Mouse (Mus musculus) heart, embryonic 14.5 days (tissue): ENCODE data around the gene Agap3. TPM values are rescaled to one million over a fixed set of nuclear protein-coding genes. Genes with fewer than 3 reads are reported as not detected.

Source experiments
- ATAC-seq: fragments of 200-750 bp; cut with Nextera tagmentation; 2 replicates; pipeline ENCODE4 v1.8.0; 2017; ENCODE audit warnings: low read depth, moderate TSS enrichment; ENCODE audit not compliant: insufficient number of reproducible peaks, insufficient read depth, low FRiP score
- H3K27ac ChIP-seq, 2 experiments: fragments of 200-500 bp in 1 of 2; fragments of 300-500 bp in 1 of 2; sonication (generic) in 1 of 2; replicated peaks in 1 of 2; 2 replicates each; pipeline ENCODE4 v1.5.1; 2012 to 2014; ENCODE audit warnings: low read depth in 2 of 2, low read length in 2 of 2, control low read depth in 1 of 2, mild to moderate bottlenecking in 1 of 2, mixed read lengths in 1 of 2; ENCODE audit not compliant: control insufficient read depth in 1 of 2, insufficient read depth in 1 of 2
- H3K27me3 ChIP-seq: fragments of 300-500 bp; sonication (generic); 2 replicates; pipeline ENCODE4 v1.6.1; 2014; ENCODE audit warnings: mild to moderate bottlenecking, low read length, control low read depth; ENCODE audit not compliant: control insufficient read depth, insufficient read depth
- H3K36me3 ChIP-seq: fragments of 300-500 bp; sonication (generic); 2 replicates; pipeline ENCODE4 v1.6.1; 2014; ENCODE audit warnings: mild to moderate bottlenecking, control low read depth, low read length, mixed read lengths; ENCODE audit not compliant: control insufficient read depth, insufficient read depth
- H3K4me1 ChIP-seq, 2 experiments: fragments of 200-500 bp in 1 of 2; fragments of 300-500 bp in 1 of 2; sonication (generic) in 1 of 2; 2 replicates each; pipeline ENCODE4 v1.6.1; 2012 to 2014; ENCODE audit warnings: low read length in 2 of 2, control low read depth in 1 of 2, mixed read lengths in 1 of 2; ENCODE audit not compliant: control insufficient read depth in 2 of 2, insufficient read depth in 2 of 2
- H3K4me2 ChIP-seq: fragments of 300-500 bp; sonication (generic); 2 replicates; pipeline ENCODE4 v1.6.1; 2014; ENCODE audit warnings: mild to moderate bottlenecking, low read length
- H3K4me3 ChIP-seq, 2 experiments: fragments of 200-500 bp in 1 of 2; fragments of 300-500 bp in 1 of 2; sonication (generic) in 1 of 2; 2 replicates each; pipeline ENCODE4 v1.5.1; 2012 to 2014; ENCODE audit warnings: low read length in 2 of 2, mild to moderate bottlenecking in 2 of 2, control low read depth in 1 of 2, low read depth in 1 of 2, moderate library complexity in 1 of 2; ENCODE audit not compliant: control insufficient read depth in 1 of 2, insufficient read depth in 1 of 2
- H3K9ac ChIP-seq: fragments of 300-500 bp; sonication (generic); 2 replicates; pipeline ENCODE4 v1.6.1; 2014; ENCODE audit warnings: mild to moderate bottlenecking, low read length
- H3K9me3 ChIP-seq: fragments of 300-500 bp; sonication (generic); 2 replicates; pipeline ENCODE4 v1.6.1; 2016; ENCODE audit warnings: low read length, control low read depth; ENCODE audit not compliant: control insufficient read depth
- WGBS: fragments of 180-500 bp; shearing (Covaris S2); extraction: QIAGEN DNeasy Blood & Tissue Kit; methylation state at CpG from one replicate; pipeline ENCODE4 v1.1.7; 2014; 5-methylcytosine and 5-hydroxymethylcytosine counted together
- polyA plus RNA-seq: library from polyadenylated mRNA; unstranded; fragments of >200 nt; fragmentation: Nextera tagmentation; extraction: Ambion mirVana; gene quantifications from 2 replicates; pipeline ENCODE4 v1.2.1, GENCODE M21; 2014

Gene Agap3
- polyA plus RNA-seq, 1 experiment from 2014 or later: 36.7 TPM

DNA sequence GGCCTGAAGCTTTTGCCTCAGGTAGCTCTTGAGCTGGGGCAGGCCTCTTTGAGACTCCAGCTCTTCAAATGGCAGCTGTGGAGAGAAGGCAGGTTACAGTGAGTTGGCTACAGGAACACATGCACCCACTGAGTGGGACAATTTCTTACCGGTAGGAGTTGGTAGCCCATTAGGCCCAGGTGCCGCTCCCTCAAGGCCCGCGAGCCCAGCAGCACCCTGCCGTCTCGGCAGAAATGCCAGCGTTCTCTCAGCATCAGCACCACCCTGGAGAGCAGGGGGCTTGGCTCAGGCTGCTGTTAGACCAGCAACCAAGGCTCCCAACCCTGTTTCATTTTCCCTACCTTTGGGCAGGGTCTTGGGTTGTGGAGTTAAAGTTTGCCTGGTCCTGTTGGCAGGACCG is 10.8 kb upstream of the Agap3 start:
- ATAC-seq: no peak
- Histone ChIP-seq H3K4me1 (peaks cover 9 to 15% of the 10 kb centered on the region in 2 experiments; a peak in 3 of 4 replicates), H3K9ac (no peak overlapping the region), H3K36me3 (peaks cover 81% of the 10 kb centered on the region), H3K9me3 (no peaks in the 10 kb centered on the region), H3K27ac (no peak overlapping the region), H3K27me3 (no peaks in the 10 kb centered on the region), H3K4me2 (no peak overlapping the region), H3K4me3 (no peak overlapping the region)
- 92% methylated on average over 8 of the region's 8 CpGs for WGBS

DNA sequence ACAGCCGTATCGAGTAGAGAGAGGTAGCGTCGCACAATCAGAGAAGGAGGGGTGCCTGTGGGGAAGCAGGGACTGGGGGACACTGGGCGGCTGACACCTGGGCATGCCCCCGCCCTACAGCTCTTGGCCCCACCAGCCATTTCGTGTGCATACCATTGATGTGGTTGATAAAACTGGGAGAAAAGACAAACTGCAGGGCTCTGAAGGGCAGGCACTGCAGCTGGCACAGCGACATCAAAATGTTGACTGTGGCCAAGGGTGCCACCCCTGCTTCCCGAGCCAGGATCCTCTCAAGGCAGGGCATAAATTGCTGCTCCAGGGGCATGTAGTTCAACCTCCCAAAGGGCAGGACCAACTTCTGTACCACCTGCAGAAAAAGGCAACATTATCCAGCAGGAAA is 9.9 kb upstream of the Agap3 start:
- WGBS: 82% methylated on average over 9 of the region's 9 CpGs
- Histone ChIP-seq H3K27me3 (no peaks in the 10 kb centered on the region), H3K4me3 (no peak overlapping the region), H3K9me3 (no peaks in the 10 kb centered on the region), H3K9ac (no peak overlapping the region), H3K4me2 (no peak overlapping the region), H3K36me3 (peaks cover 72% of the 10 kb centered on the region), H3K27ac (no peak overlapping the region), H3K4me1 (peaks cover 9 to 15% of the 10 kb centered on the region in 2 experiments; a peak in 3 of 4 replicates)
- no peak for ATAC-seq

DNA sequence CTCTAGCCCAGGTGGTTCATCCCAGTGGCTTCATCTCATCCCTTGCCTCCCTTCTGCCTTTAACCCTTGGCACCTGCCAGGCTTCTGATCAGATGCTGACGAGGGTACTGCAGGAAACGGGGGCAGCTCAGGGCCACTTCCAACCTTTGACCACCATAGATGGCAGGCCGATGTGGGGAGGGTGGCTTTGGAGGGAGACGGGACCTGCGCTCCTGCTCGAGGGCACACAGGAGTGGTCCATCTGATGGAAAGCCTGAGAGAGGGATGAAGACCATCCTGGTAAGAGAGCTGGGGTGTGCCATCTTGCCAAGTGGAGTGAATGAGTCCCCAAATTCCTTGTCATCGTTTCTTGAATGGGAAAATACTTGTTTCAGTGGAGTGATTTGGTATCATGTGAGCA is 8.8 kb upstream of the Agap3 start:
- H3K36me3 ChIP-seq: peaks cover 60% of the 10 kb centered on the region
- H3K4me2 ChIP-seq: no peak overlapping the region; the same call in 1 of the 2 replicates
- no peak for ATAC-seq
- no peak overlapping the region for H3K9ac ChIP-seq
- H3K4me3 ChIP-seq: no peak overlapping the region
- H3K4me1 ChIP-seq: peaks cover 13 to 22% of the 10 kb centered on the region in 2 experiments; a peak in 3 of 4 replicates
- no peaks in the 10 kb centered on the region for H3K9me3 ChIP-seq
- H3K27ac ChIP-seq: no peak overlapping the region
- H3K27me3 ChIP-seq: no peaks in the 10 kb centered on the region
- WGBS: 91% methylated on average over 7 of the region's 7 CpGs

DNA sequence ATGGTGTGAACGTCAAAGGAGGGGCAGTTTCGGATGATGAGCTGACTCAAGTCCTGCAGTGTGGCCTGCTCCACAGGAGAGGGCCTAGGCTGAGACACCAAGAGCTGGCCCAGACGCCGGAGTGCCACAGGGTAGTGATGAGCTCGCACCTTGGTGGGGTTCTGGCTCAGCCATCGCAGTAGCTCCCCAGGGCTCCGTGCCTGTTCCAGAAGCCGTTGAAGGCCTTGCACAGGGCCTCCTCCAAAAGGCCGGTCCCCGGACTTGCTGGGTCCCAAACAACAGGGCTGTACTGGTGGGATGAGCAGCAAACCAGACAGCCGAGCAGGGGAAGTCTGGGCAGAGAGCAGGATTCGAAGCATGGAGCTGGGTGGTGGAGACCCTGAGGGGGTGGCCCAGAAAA is 8.1 kb upstream of the Agap3 start:
- Histone ChIP-seq H3K36me3 (peaks cover 53% of the 10 kb centered on the region), H3K9me3 (no peaks in the 10 kb centered on the region), H3K4me3 (peak overlapping the region; percentile 61 to 77), H3K4me1 (peaks cover 13 to 22% of the 10 kb centered on the region in 2 experiments; a peak in 3 of 4 replicates), H3K27ac (peak overlapping the region in 1 of 2 experiments; percentile 14; a peak in 1 of 4 replicates), H3K9ac (peak overlapping the region; percentile 94), H3K4me2 (peak overlapping the region; percentile 79), H3K27me3 (no peaks in the 10 kb centered on the region)
- no peak for ATAC-seq
- WGBS: 74% methylated on average over 12 of the region's 12 CpGs

DNA sequence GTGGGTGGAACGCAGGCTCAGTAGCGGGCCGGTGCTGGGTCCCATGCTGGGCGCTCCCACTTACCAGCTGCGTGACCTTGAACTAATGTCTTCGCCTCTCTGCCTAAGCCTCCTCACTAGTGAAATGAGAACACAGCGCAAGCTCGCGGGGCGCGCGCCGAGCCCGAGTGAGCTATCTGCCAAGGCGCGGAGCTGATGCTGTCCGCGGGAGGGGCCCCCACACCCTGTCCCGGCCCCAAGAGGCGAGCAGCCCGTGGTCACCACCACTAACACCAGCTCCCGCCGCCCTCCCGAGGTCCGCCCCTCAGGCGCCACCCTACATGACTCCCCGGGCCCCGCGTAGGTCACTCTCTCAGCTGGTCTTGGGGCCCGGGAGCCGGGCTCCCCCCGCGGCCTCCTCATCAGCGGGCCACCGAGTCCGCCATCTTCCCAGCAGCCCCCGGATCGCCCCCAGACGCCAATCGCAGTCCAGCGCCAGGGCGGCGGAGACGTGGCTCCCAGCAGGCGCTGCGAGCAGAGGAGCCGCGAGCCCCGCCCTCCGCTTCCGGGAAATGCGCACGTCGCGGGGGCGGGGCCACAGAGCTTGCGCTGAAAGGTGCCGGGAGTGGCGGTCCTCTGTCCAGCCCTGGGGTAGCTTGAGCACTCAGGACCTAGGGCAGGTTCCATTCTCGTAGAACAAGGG is 7.1 kb upstream of the Agap3 start, which contains the start of gene Fastk:
TSS of gene Fastk (minus strand) at position 542 of the 682 bp plus-strand sequence.
- H3K27ac ChIP-seq: peak within 1 kb of the TSS; percentile 75 to 94
- H3K27me3 ChIP-seq: no peaks in the 10 kb centered on the region
- peak; percentile 82 for ATAC-seq
- H3K4me3 ChIP-seq: peak within 1 kb of the TSS; percentile 61 to 77
- under 1% methylated on average over 60 of the region's 60 CpGs for WGBS
- H3K9me3 ChIP-seq: no peaks in the 10 kb centered on the region
- H3K4me2 ChIP-seq: peak within 1 kb of the TSS; percentile 79
- peaks cover 13 to 22% of the 10 kb centered on the region in 2 experiments; a peak in 3 of 4 replicates for H3K4me1 ChIP-seq
- H3K36me3 ChIP-seq: peaks cover 44% of the 10 kb centered on the region
- peak within 1 kb of the TSS; percentile 94 for H3K9ac ChIP-seq

DNA sequence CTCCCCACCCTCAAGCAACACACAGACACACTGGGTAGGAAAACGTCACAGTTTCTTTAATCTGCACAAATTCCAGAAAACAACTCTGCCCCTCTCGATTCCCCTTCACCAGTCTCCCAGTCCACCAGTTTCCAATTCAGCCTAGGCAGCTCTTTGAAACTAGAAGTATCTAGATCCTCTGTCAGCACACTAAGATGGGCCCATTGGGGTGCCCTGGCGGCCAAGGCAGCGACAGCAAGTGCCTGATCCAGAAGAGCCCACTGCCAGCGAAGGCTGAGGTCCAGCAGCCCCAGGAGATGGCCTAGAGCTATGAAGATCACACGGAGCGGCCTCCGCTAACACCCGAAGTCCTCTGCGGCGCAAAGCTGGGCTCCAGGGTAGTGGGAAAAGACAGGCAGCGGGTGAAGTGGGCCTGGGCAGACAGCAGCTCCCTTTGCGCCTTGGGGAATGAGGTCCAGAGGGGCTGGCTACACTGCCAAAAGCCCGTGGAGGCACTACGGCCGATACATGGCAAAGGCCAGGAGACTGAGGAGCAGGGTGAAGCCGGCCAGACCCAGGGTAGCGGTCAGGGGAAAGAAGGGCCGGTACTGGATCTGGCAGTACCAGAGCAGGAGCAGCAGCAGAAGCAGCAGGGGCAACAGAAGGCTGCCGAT is 6.4 kb upstream of the Agap3 start:
- Histone ChIP-seq H3K4me1 (peaks cover 13 to 22% of the 10 kb centered on the region in 2 experiments; a peak in 3 of 4 replicates), H3K36me3 (peaks cover 37% of the 10 kb centered on the region), H3K27me3 (no peaks in the 10 kb centered on the region), H3K9ac (peak overlapping the region; percentile 94), H3K9me3 (no peaks in the 10 kb centered on the region), H3K4me2 (peak overlapping the region; percentile 79), H3K4me3 (peak overlapping the region; percentile 61 to 77), H3K27ac (peak overlapping the region; percentile 68 to 94)
- ATAC-seq: no peak
- WGBS: 58% methylated on average over 20 of the region's 20 CpGs

DNA sequence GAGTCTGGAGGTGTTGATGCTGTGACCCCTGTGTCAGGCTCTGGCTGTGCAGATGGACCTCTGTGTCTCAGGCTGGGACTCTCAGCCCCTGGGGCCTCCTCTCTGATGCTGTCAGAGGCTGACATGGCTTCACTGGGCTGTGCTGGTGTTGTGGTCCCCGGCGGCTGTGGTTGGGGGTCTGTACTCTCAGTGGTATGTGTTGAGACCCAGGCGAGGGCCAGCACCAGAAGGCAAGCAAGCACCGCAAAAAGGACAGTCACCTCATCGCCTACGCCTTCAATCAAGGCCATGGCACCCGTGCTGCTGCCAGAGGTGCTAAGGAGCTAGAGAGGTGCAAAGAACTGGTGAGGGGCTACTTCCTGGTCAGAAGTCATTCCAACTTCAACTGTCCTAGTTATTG is 5.3 kb upstream of the Agap3 start:
- H3K9me3 ChIP-seq: no peaks in the 10 kb centered on the region
- H3K36me3 ChIP-seq: peaks cover 26% of the 10 kb centered on the region
- H3K4me3 ChIP-seq: no peak overlapping the region
- WGBS: 95% methylated on average over 7 of the region's 7 CpGs
- ATAC-seq: no peak
- H3K27ac ChIP-seq: no peak overlapping the region
- H3K4me1 ChIP-seq: peaks cover 16 to 27% of the 10 kb centered on the region in 2 experiments; a peak in 3 of 4 replicates
- no peak overlapping the region for H3K9ac ChIP-seq
- H3K27me3 ChIP-seq: no peaks in the 10 kb centered on the region
- H3K4me2 ChIP-seq: no peak overlapping the region
